Mouse (Mus musculus) hindbrain, postnatal 0 days (tissue): ENCODE results near the gene Gm28042. TPM values are rescaled to one million over a fixed set of nuclear protein-coding genes. Genes with fewer than 3 reads are reported as not detected.

Experiments used
- ATAC-seq: fragments of 200-750 bp; cut with Nextera tagmentation; 2 replicates; pipeline ENCODE4 v1.8.0; 2017; ENCODE audit warnings: mild to moderate bottlenecking, moderate TSS enrichment, moderate library complexity
- DNase-seq: peaks from one replicate; pipeline ENCODE4 v3.0.0-alpha.2; 2015; ENCODE audit warnings: low spot score
- H3K27ac ChIP-seq: fragments of 300-500 bp; sonication (generic); 2 replicates; pipeline ENCODE4 v1.5.1; 2014; ENCODE audit warnings: mild to moderate bottlenecking
- H3K27me3 ChIP-seq: fragments of 300-500 bp; sonication (generic); 2 replicates; pipeline ENCODE4 v1.6.1; 2014; ENCODE audit warnings: low read length, mixed read lengths; ENCODE audit not compliant: insufficient read depth
- H3K36me3 ChIP-seq: fragments of 300-500 bp; sonication (generic); 2 replicates; pipeline ENCODE4 v1.6.1; 2014; ENCODE audit warnings: low read length, mixed read lengths; ENCODE audit not compliant: insufficient read depth
- H3K4me1 ChIP-seq: fragments of 300-500 bp; sonication (generic); 2 replicates; pipeline ENCODE4 v1.6.1; 2014; ENCODE audit warnings: antibody characterized with exemption, low read length, mixed read lengths; ENCODE audit not compliant: insufficient read depth
- H3K4me2 ChIP-seq: fragments of 300-500 bp; sonication (generic); 2 replicates; pipeline ENCODE4 v1.6.1; 2014; ENCODE audit warnings: low read depth, mild to moderate bottlenecking, low read length, moderate library complexity, mixed read lengths
- H3K4me3 ChIP-seq: fragments of 300-500 bp; sonication (generic); 2 replicates; pipeline ENCODE4 v1.5.1; 2014; ENCODE audit warnings: low read length
- H3K9ac ChIP-seq: fragments of 300-500 bp; sonication (generic); replicated peaks from 2 replicates; pipeline ENCODE4 v1.6.1; 2014; ENCODE audit warnings: mild to moderate bottlenecking, low read length, moderate library complexity, mixed read lengths
- H3K9me3 ChIP-seq: fragments of 300-500 bp; sonication (generic); 2 replicates; pipeline ENCODE4 v1.6.1; 2016; ENCODE audit warnings: low read length, mixed read lengths
- CTCF ChIP-seq: IDR thresholded peaks from 2 replicates; pipeline ENCODE4 v1.5.1; 2016; ENCODE audit warnings: antibody characterized with exemption, control low read depth, low read depth
- WGBS: fragments of 180-500 bp; shearing (Covaris S2); extraction: QIAGEN DNeasy Blood & Tissue Kit; methylation state at CpG from one replicate; pipeline ENCODE4 v1.1.7; 2014; 5-methylcytosine and 5-hydroxymethylcytosine counted together
- polyA plus RNA-seq: library from polyadenylated mRNA; unstranded; fragments of >200 nt; fragmentation: Nextera tagmentation; extraction: Ambion mirVana; gene quantifications from 2 replicates; pipeline ENCODE4 v1.2.1, GENCODE M21; 2015
- total RNA-seq: library from RNA; depleted of rRNA; stranded (reverse); fragments of >200 nt; gene quantifications from 2 replicates; pipeline ENCODE4 v1.2.3, GENCODE M21; 2014

The Gm28042 gene
- total and polyA plus RNA-seq, 2 experiments from 2014 or later, result 1.3 to 6.8 TPM

GRCm38 (mm10) chr2:120066224-120066623, 38.9 kb downstream of the Gm28042 start:
- 71% methylated on average over 3 of the region's 3 CpGs for WGBS
- Histone ChIP-seq H3K27me3 (no peaks in the 10 kb centered on the region), H3K4me2 (no peak overlapping the region), H3K27ac (no peak overlapping the region), H3K36me3 (no peaks in the 10 kb centered on the region), H3K9ac (no peak overlapping the region), H3K4me1 (no peaks in the 10 kb centered on the region), H3K4me3 (no peak overlapping the region), H3K9me3 (no peaks in the 10 kb centered on the region)
- no peak for TF ChIP-seq CTCF
- no peak for DNase-seq
- ATAC-seq, result no peak

DNA sequence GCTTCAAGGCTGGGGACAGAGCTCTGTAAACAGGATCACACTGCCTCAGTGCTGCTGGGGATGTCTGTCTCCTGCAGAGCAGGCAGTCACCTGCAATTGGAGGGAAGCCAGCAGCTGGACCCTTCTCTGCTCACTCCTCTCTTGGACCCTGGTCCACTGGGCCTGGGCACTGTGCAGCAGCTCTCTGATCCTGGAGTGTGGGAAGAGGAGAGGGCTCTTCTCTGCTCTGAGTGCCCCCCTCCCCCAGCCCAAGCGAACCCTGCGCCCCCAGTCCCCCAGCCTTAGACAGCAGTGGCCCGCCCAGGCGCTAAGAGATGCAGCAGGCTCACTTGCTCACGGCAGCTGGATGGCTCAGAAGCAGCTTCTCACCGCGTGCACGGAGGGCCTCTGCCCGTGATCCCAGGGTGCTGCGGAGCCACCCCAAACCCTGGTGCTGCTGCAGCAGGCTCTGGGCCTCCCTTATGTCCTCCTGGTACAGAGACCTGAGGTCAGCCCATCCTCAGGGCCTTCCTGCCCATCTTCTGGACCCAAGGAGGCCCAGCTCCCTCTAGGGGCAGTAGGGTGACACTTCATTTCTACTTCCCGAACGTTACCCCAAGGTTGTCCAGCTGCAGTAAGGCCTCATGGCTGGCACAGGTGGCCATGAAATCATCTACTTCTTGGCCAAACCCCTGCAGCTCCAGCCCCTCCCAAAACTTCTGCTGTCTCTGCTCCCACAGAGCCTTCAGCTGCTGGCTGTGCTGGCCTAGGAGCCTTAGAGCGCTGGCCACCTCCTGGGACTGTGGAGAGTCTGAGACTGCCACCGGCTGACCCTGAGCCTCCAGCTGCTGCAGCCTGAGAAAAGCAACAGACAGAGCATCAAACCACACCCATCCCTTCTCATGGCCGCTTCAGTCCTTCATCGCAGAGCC, 41.5 kb downstream of the Gm28042 start:
- peak; percentile 62 for ATAC-seq
- Histone ChIP-seq H3K4me3 (no peak overlapping the region), H3K36me3 (no peaks in the 10 kb centered on the region), H3K9ac (no peak overlapping the region), H3K4me2 (no peak overlapping the region), H3K27ac (no peak overlapping the region), H3K9me3 (no peaks in the 10 kb centered on the region), H3K4me1 (no peaks in the 10 kb centered on the region), H3K27me3 (no peaks in the 10 kb centered on the region)
- WGBS, result 44% methylated on average over 16 of the region's 16 CpGs
- peak; percentile 58 for DNase-seq
- peak; percentile 80 for TF ChIP-seq CTCF

DNA sequence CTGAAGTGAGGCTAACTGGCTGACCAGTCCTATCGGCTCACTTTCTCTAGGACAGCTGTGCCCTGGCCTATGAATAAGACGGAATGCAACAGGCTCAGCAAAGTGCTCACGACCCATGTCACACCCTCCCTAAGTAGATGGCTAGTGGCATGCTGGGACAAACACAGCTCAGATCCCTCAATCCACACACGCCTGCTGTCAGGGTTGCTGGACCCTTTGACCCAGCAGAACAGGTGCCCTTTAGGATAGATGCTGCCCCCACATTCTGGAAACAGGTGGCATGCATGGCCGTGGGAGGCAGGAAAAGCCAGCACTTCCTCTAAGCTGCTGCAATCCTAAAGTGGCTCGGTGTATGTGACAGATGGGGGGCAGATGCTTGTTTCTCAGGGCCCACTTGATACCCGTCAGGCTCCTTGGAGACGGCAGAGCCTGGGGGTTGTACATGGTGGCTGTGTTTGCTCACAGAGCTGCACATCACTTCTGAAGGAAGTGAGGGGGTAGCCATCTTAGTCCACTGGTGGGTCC, 42.2 kb downstream of the Gm28042 start:
- 55% methylated on average over 8 of the region's 8 CpGs for WGBS
- no peak for ATAC-seq

GRCm38 (mm10) chr2:120074096-120074495, 46.8 kb downstream of the Gm28042 start:
- DNase-seq (peak; percentile 27), ATAC-seq (no peak)
- Histone ChIP-seq H3K4me3 (no peak overlapping the region), H3K9ac (no peak overlapping the region), H3K4me1 (no peaks in the 10 kb centered on the region), H3K4me2 (no peak overlapping the region), H3K27ac (no peak overlapping the region), H3K9me3 (no peaks in the 10 kb centered on the region), H3K27me3 (peaks cover 8% of the 10 kb centered on the region; the same call in 1 of the 2 replicates), H3K36me3 (no peaks in the 10 kb centered on the region)
- no peak for TF ChIP-seq CTCF
- WGBS, result 71% methylated on average over 4 of the region's 4 CpGs

More for the DNA sequence above, 42.2 kb downstream of the Gm28042 start:
- Histone ChIP-seq H3K27ac (no peak overlapping the region), H3K9me3 (no peaks in the 10 kb centered on the region), H3K4me1 (no peaks in the 10 kb centered on the region), H3K4me2 (no peak overlapping the region), H3K9ac (no peak overlapping the region), H3K27me3 (no peaks in the 10 kb centered on the region), H3K36me3 (no peaks in the 10 kb centered on the region), H3K4me3 (no peak overlapping the region)
- no peak for TF ChIP-seq CTCF
- DNase-seq, result no peak

- ATAC-seq, result peak; percentile 80
Observed at GRCm38 (mm10) chr2:120076076-120076705, 48.9 kb downstream of the Gm28042 start.

GRCm38 (mm10) chr2:120082416-120082815, 55.1 kb downstream of the Gm28042 start:
- no peaks in the 10 kb centered on the region for H3K4me1 ChIP-seq
- WGBS, result 73% methylated on average over 2 of the region's 2 CpGs
- H3K27me3 ChIP-seq, result no peaks in the 10 kb centered on the region; the same call in 1 of the 2 replicates
- no peak overlapping the region for H3K9ac ChIP-seq
- H3K4me2 ChIP-seq, result no peak overlapping the region
- no peak for ATAC-seq
- no peaks in the 10 kb centered on the region for H3K9me3 ChIP-seq
- DNase-seq, result no peak
- no peak for TF ChIP-seq CTCF
- H3K4me3 ChIP-seq, result no peak overlapping the region
- no peaks in the 10 kb centered on the region for H3K36me3 ChIP-seq
- H3K27ac ChIP-seq, result no peak overlapping the region

More at GRCm38 (mm10) chr2:120076076-120076705, 48.9 kb downstream of the Gm28042 start:
- DNase-seq, result peak; percentile 71
- peak; percentile 73 for TF ChIP-seq CTCF
- Histone ChIP-seq H3K27ac (no peak overlapping the region), H3K9me3 (no peaks in the 10 kb centered on the region), H3K4me3 (peak overlapping the region; percentile 37), H3K9ac (0 out of 2 replicates have a peak overlapping the region, but pooled peaks have one; percentile 13), H3K36me3 (no peaks in the 10 kb centered on the region), H3K27me3 (peaks cover 8% of the 10 kb centered on the region; the same call in 1 of the 2 replicates), H3K4me2 (peak overlapping the region; percentile 62), H3K4me1 (no peaks in the 10 kb centered on the region)
- under 1% methylated on average over 36 of the region's 36 CpGs for WGBS
